Mouse (Mus musculus) ES-E14 (cell line): ENCODE data around the gene Bcl11b. TPM values are rescaled to one million over a fixed set of nuclear protein-coding genes. Genes with fewer than 3 reads are reported as not detected.

Experiments
- DNase-seq: peaks from one replicate; pipeline ENCODE4 v3.0.0-alpha.2; 2013; ENCODE audit warnings: low read depth, low spot score
- H3K27ac ChIP-seq: 2 replicates; pipeline ENCODE4 v1.5.1; 2012; ENCODE audit warnings: low read depth, mild to moderate bottlenecking, low read length, moderate library complexity, mixed read lengths; ENCODE audit not compliant: poor library complexity, insufficient read depth, severe bottlenecking
- H3K36me3 ChIP-seq: 2 replicates; pipeline ENCODE4 v1.6.1; 2012; ENCODE audit warnings: mild to moderate bottlenecking, low read length, moderate library complexity, mixed read lengths; ENCODE audit not compliant: control insufficient read depth, poor library complexity, insufficient read depth, severe bottlenecking
- H3K4me1 ChIP-seq, 2 experiments: fragments of 150-350 bp in 1 of 2; sonication (generic) in 1 of 2; 2 replicates each; pipeline ENCODE4 v1.6.1; 2012; ENCODE audit warnings: low read length in 2 of 2, mild to moderate bottlenecking in 1 of 2, mixed read lengths in 1 of 2; ENCODE audit not compliant: control insufficient read depth in 2 of 2, insufficient read depth in 2 of 2, poor library complexity in 1 of 2
- H3K4me3 ChIP-seq, 2 experiments: fragments of 150-350 bp in 1 of 2; sonication (generic) in 1 of 2; 2 replicates each; pipeline ENCODE4 v1.5.1; 2012; ENCODE audit warnings: low read length in 2 of 2, low read depth in 1 of 2, mild to moderate bottlenecking in 1 of 2, mixed read lengths in 1 of 2; ENCODE audit not compliant: insufficient read depth in 1 of 2, poor library complexity in 1 of 2, severe bottlenecking in 1 of 2
- H3K9ac ChIP-seq: 2 replicates; pipeline ENCODE4 v1.6.1; 2012; ENCODE audit warnings: low read depth, mild to moderate bottlenecking, low read length, mixed read lengths; ENCODE audit not compliant: poor library complexity, insufficient read depth, severe bottlenecking
- H3K9me3 ChIP-seq: fragments of 150-350 bp; sonication (generic); 2 replicates; pipeline ENCODE4 v1.6.1; 2012; ENCODE audit warnings: low read depth, mild to moderate bottlenecking, low read length; ENCODE audit not compliant: control insufficient read depth, insufficient read depth
- CHD2 ChIP-seq: IDR thresholded peaks from 2 replicates; pipeline ENCODE4 v1.6.1; 2014; ENCODE audit warnings: mild to moderate bottlenecking, low read depth, low read length, inconsistent platforms
- HCFC1 ChIP-seq: IDR thresholded peaks from 2 replicates; pipeline ENCODE4 v1.6.1; 2012; ENCODE audit warnings: low read length, inconsistent platforms, borderline replicate concordance; ENCODE audit not compliant: insufficient read depth
- MAFK ChIP-seq: IDR thresholded peaks from 2 replicates; pipeline ENCODE4 v1.6.1; 2014; ENCODE audit warnings: mild to moderate bottlenecking, low read depth, low read length, inconsistent platforms; ENCODE audit not compliant: insufficient read depth
- ZC3H11A ChIP-seq: IDR thresholded peaks from 2 replicates; pipeline ENCODE4 v1.6.1; 2012; ENCODE audit warnings: low read depth, mild to moderate bottlenecking, inconsistent platforms, low read length, borderline replicate concordance
- ZNF384 ChIP-seq: IDR thresholded peaks from 2 replicates; pipeline ENCODE4 v1.6.1; 2012; ENCODE audit warnings: low read depth, low read length, inconsistent platforms
- in situ Hi-C, 2 experiments: fragments of 600-800 bp; cut with MboI; formaldehyde crosslinking; loops; one replicate each; pipeline ENCODE4 v1.15.1; 2025; ENCODE audit warnings: low sequenced_read_pairs in 2 of 2, inconsistent platforms in 1 of 2; ENCODE audit not compliant: unreplicated experiment in 2 of 2
- total RNA-seq: library from RNA; depleted of rRNA; stranded (reverse); fragments of 300-350 nt; gene quantifications from 2 replicates; pipeline ENCODE4 v1.2.3, GENCODE M21; 2012

Gene Bcl11b
- total RNA-seq, 1 experiment, result 0.85 TPM

DNA sequence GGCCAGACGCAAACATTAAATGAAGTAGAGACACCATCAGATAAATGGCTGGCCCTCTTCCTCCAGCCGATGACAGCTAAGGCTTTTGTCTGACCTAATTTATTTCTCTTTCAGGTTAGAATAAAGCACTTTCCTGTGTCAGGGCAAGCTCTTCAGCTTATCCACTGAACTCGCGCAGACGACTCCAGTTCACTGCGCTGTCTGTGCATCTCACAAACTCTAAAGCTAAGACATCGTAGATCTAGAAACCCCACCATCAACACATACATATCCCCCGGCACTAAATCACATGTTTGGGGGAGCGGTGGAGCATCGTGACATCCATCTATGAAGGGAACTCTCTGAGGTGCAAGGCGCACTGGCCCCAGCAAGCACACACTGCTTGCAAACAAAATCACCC lies 5.5 kb downstream of the Bcl11b start:
- in situ Hi-C loops, result loop anchor here in 1 of 2 experiments (10.0 kb wide), 1 partner anchor 1033 kb away; no protein-coding TSS in a partner anchor
- H3K4me3 ChIP-seq, result no peak overlapping the region
- H3K4me1 ChIP-seq, result no peaks in the 10 kb centered on the region
- H3K9ac ChIP-seq, result no peak overlapping the region
- no peak for DNase-seq
- no peaks in the 10 kb centered on the region for H3K9me3 ChIP-seq
- H3K27ac ChIP-seq, result no peak overlapping the region; the same call in 1 of the 2 replicates
- no peaks in the 10 kb centered on the region for H3K36me3 ChIP-seq
- TF ChIP-seq CHD2, result no peak
- no peak for TF ChIP-seq HCFC1
- no peak for TF ChIP-seq ZNF384
- TF ChIP-seq ZC3H11A, result no peak
- no peak for TF ChIP-seq MAFK

DNA sequence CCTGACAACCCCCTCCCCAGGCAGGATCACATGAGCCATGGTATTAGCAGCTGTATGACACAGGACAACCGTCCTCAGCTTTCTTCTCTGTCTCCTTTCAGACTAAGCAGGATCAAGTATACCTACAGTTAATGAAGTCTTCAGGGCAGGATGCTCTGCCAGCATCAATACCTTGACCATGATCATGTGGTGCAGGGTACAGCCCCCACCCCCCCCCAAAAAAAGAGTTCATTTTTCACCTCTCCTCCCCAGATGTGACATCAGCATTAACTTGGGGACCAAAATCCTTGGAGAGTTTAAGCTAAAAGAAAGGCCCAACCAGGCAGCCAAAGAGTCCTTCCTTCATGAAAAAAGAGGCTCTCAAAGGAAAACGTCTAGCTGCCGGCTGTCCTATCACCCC lies 6.2 kb downstream of the Bcl11b start:
- no peak for DNase-seq
- Histone ChIP-seq H3K9me3 (no peaks in the 10 kb centered on the region), H3K36me3 (no peaks in the 10 kb centered on the region), H3K9ac (no peak overlapping the region), H3K4me3 (no peak overlapping the region), H3K4me1 (no peaks in the 10 kb centered on the region), H3K27ac (no peak overlapping the region)
- TF ChIP-seq MAFK (no peak), HCFC1 (no peak), ZNF384 (no peak), CHD2 (no peak), ZC3H11A (no peak)
- in situ Hi-C loops, result loop anchor here in 1 of 2 experiments (10.0 kb wide), 1 partner anchor 1032 kb away; no protein-coding TSS in a partner anchor

DNA sequence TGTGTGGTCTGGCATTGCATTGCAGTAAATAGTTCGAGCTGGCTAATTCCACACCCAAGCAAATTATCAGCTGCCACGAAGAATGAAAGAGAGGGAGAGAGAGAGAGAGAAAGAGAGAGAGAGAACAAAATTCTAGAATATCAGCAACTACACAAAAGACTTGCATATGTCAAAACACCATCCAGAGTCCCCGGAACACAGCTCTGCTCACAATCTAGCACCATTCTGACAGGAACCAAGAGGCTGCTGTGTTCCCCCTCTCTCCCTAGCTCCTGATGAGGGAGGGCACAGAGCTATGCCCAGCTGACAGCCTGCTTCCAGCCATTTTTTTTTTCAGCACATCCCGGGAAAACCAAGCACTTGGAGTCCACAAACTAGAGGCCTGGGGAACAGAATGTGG lies 6.6 kb downstream of the Bcl11b start:
- no peak overlapping the region for H3K27ac ChIP-seq
- in situ Hi-C loops, result loop anchor here in 1 of 2 experiments (10.0 kb wide), 1 partner anchor 1032 kb away; no protein-coding TSS in a partner anchor
- H3K4me3 ChIP-seq, result no peak overlapping the region
- H3K4me1 ChIP-seq, result no peaks in the 10 kb centered on the region
- no peaks in the 10 kb centered on the region for H3K36me3 ChIP-seq
- H3K9ac ChIP-seq, result no peak overlapping the region
- no peak for TF ChIP-seq ZNF384
- no peak for TF ChIP-seq HCFC1
- no peak for TF ChIP-seq MAFK
- no peak for TF ChIP-seq CHD2
- no peak for TF ChIP-seq ZC3H11A
- no peaks in the 10 kb centered on the region for H3K9me3 ChIP-seq
- DNase-seq, result no peak

DNA sequence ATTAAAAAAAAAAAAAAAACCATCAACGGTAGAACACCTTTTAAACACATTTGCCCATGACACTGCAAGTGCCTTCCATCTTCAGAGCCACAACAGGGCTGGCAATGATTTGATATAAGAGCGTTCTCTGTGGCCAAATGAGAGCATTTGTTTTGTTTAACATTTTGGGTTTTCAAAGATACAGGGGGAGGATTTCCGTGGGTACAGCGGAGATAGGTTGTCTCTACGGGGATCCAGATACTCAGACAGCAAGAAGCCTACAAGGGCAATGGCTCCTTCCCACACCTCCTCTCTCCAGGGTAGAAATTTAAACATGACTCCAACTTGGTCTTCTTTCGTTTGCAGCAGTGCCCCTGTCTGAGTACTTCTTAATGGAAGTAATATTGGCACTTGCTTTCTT lies 7.2 kb downstream of the Bcl11b start:
- no peaks in the 10 kb centered on the region for H3K36me3 ChIP-seq
- no peak overlapping the region for H3K27ac ChIP-seq
- no peak for TF ChIP-seq HCFC1
- TF ChIP-seq MAFK, result no peak
- TF ChIP-seq ZNF384, result no peak
- H3K9ac ChIP-seq, result no peak overlapping the region
- H3K9me3 ChIP-seq, result no peaks in the 10 kb centered on the region
- in situ Hi-C loops, result loop anchor here in 1 of 2 experiments (10.0 kb wide), 1 partner anchor 1031 kb away; no protein-coding TSS in a partner anchor
- H3K4me3 ChIP-seq, result no peak overlapping the region
- no peaks in the 10 kb centered on the region for H3K4me1 ChIP-seq
- DNase-seq, result no peak

DNA sequence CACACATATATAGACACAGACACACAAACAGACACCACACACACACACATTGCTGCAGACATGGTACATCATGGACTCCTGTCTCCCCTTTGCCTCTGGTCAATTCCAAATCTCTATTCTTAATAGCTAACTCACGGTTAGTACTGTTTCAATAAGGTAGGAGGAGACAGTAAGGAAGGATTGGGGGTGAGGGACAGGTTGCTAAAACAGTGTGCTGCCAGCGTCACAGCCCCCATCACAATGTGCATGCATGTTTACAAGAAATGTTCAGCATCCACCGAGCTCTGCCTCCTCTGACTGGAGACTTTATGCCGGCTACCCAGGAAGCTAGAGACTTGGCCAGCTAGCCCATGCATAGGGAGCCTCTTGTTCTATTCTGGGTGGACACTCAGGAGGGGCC lies 9.0 kb downstream of the Bcl11b start:
- no peak for DNase-seq
- Histone ChIP-seq H3K36me3 (no peaks in the 10 kb centered on the region), H3K4me1 (no peaks in the 10 kb centered on the region), H3K9me3 (no peaks in the 10 kb centered on the region), H3K27ac (no peak overlapping the region), H3K9ac (no peak overlapping the region), H3K4me3 (no peak overlapping the region)
- in situ Hi-C loops, result loop anchor here in 1 of 2 experiments (10.0 kb wide), 1 partner anchor 1030 kb away; no protein-coding TSS in a partner anchor
- no peak for TF ChIP-seq MAFK
